Mouse (Mus musculus): ENCODE measurements at regions not wholly inside any gene's neighbourhood (a gene's known extent, or its start where the extent isn't known, plus 50 kb on each side); places are given as distances from the start of the nearest gene placed in this dataset.

DNA sequence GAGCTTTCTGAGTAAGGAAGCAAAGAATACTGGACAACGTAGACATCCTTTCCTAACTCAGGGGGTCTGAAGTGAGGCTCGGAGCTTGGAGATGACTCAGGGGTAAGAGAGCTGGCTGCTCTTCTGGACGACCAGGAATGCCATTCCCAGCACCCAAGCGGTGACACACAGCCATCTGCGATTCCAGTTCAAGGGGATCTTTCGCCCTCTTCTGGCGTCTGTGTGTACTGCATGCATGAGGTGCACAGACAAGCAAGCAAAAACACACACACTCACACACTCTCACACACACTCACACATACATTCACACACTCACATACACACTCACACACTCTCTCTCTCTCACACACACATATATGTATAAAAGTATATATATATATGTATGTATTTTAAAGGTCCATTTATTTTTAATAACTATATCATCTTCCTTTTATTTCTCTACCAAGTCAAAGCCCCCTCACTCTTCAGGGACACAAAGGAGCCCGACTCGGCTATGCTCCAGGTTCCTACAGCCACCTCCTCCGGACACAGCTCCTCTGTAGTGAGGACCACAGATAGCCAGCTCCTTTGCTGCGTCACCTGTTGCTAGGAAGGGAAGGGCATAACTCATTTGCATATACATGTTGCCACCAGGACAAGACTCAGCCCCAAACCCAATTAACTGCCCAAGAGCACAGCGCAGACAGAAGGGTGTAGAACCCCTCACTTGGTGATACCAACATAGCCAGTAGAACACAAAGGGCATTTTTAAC lies 91.9 kb upstream of the Smad3 start:
- H3K4me1 ChIP-seq (replicated peaks), result no peaks in the 10 kb centered on the region
- H3K4me3 ChIP-seq (replicated peaks), result no peak overlapping the region
- no peaks in the 10 kb centered on the region for H3K27me3 ChIP-seq
- WGBS (ENCODE audit: insufficient replicate concordance), result 60% methylated on average over 12 of the region's 12 CpGs
- H3K36me3 ChIP-seq (replicated peaks), result no peaks in the 10 kb centered on the region
- no peak for ATAC-seq (ENCODE audit: insufficient read depth)
- no peak overlapping the region for H3K27ac ChIP-seq (replicated peaks)
- no peak overlapping the region for H3K9ac ChIP-seq
- no peak overlapping the region for H3K4me2 ChIP-seq
- H3K9me3 ChIP-seq (replicated peaks), result no peaks in the 10 kb centered on the region

GRCm38 (mm10) chr9:63843883-63844485 lies 86.2 kb upstream of the Smad3 start:
- ATAC-seq (ENCODE audit: insufficient read depth), result no peak
- H3K27me3 ChIP-seq, result no peaks in the 10 kb centered on the region
- H3K27ac ChIP-seq (replicated peaks), result no peak overlapping the region
- H3K4me1 ChIP-seq (replicated peaks), result no peaks in the 10 kb centered on the region
- 23% methylated on average over 10 of the region's 10 CpGs for WGBS (ENCODE audit: insufficient replicate concordance)
- no peaks in the 10 kb centered on the region for H3K9me3 ChIP-seq (replicated peaks)
- no peaks in the 10 kb centered on the region for H3K36me3 ChIP-seq (replicated peaks)
- H3K4me2 ChIP-seq, result no peak overlapping the region
- no peak overlapping the region for H3K4me3 ChIP-seq (replicated peaks)
- H3K9ac ChIP-seq, result no peak overlapping the region

- Histone ChIP-seq H3K9ac (no peak overlapping the region), H3K4me3 (replicated peaks) (no peak overlapping the region), H3K27me3 (no peaks in the 10 kb centered on the region), H3K27ac (replicated peaks) (no peak overlapping the region), H3K4me2 (no peak overlapping the region), H3K4me1 (replicated peaks) (no peaks in the 10 kb centered on the region), H3K36me3 (replicated peaks) (no peaks in the 10 kb centered on the region), H3K9me3 (replicated peaks) (no peaks in the 10 kb centered on the region)
- no peak for ATAC-seq (ENCODE audit: insufficient read depth)
- WGBS (ENCODE audit: insufficient replicate concordance), result 29% methylated on average over 2 of the region's 2 CpGs
These were observed 85.6 kb upstream of the Smad3 start for GRCm38 (mm10) chr9:63843431-63843830.

- no peaks in the 10 kb centered on the region for H3K36me3 ChIP-seq (replicated peaks)
- 0 out of 2 replicates have a peak, but pooled peaks cover 3% of the 10 kb centered on the region for H3K27me3 ChIP-seq
- no peaks in the 10 kb centered on the region for H3K4me1 ChIP-seq (replicated peaks)
- H3K9me3 ChIP-seq (replicated peaks), result no peaks in the 10 kb centered on the region
- H3K9ac ChIP-seq, result no peak overlapping the region
- H3K4me3 ChIP-seq (replicated peaks), result no peak overlapping the region
- ATAC-seq (ENCODE audit: insufficient read depth), result no peak
- H3K4me2 ChIP-seq, result no peak overlapping the region
- 67% methylated on average over 14 of the region's 14 CpGs for WGBS (ENCODE audit: insufficient replicate concordance)
- no peak overlapping the region for H3K27ac ChIP-seq (replicated peaks)
These were observed 83.3 kb upstream of the Smad3 start for GRCm38 (mm10) chr9:63841102-63841501.

DNA sequence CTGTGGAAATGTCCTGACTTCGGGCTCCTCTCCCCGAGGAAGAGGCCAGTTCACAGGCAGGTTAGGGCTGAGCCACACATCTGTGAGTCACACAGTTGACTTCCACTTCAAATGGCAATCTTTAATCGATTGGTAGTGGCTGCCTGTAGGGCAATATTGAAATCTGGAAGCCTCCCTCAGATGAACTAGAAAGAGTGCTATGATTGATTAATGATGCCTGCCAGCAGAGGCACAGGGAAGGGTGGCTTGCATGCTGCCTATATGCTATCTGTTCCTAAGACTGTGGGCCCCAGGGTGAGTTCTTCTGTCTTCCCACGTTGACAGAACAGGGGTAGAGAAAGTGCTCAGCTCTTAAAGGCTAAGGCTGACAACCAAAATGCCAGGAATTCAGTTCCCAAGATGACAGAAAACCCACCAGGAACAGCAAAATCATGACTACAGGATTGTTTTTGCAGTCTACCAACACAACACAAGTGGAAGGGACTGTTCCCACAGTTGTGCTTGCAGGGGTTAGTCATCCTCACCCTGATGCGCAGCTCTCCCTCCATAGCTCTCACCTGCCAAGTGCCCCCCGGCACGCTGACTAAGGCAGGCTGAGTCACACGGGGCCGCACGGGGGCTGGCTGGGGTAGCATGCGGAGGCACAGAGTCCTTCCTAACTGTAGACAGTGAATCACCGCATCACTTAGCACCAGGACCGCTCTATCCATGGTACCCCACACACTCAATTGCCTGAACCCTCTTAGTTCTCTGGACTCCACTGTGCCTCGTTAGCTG lies 81.4 kb upstream of the Smad3 start:
- Histone ChIP-seq H3K4me2 (no peak overlapping the region), H3K27ac (replicated peaks) (no peak overlapping the region), H3K4me1 (replicated peaks) (no peaks in the 10 kb centered on the region), H3K27me3 (0 out of 2 replicates have a peak, but pooled peaks cover 3% of the 10 kb centered on the region), H3K4me3 (replicated peaks) (no peak overlapping the region), H3K9me3 (replicated peaks) (no peaks in the 10 kb centered on the region), H3K36me3 (replicated peaks) (no peaks in the 10 kb centered on the region), H3K9ac (no peak overlapping the region)
- ATAC-seq (ENCODE audit: insufficient read depth), result no peak
- whole genome bisulfite sequencing (ENCODE audit: insufficient replicate concordance), result 72% methylated on average over 14 of the region's 14 CpGs

DNA sequence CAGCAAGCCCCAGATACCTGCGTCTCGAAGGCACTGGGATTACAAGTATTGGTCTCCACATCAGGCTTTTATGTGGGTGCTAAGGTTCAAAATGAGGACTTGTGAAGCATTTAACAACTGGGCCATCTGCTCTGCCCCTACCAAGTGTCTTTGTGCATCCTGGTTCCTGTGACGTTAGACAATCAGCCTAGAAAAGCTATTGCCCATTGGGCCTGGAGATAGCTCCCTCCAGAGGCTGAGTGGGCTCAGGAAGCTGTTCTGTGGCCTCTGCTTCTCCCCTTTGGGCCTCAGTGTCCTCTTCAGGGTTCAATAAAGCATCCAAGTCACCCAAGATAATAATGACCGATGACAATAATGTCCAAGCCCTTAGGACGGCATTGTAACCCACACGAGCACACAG lies 79.8 kb upstream of the Smad3 start:
- H3K4me3 ChIP-seq (replicated peaks), result no peak overlapping the region
- no peaks in the 10 kb centered on the region for H3K9me3 ChIP-seq (replicated peaks)
- ATAC-seq (ENCODE audit: insufficient read depth), result no peak
- 0 out of 2 replicates have a peak, but pooled peaks cover 3% of the 10 kb centered on the region for H3K27me3 ChIP-seq
- no peaks in the 10 kb centered on the region for H3K4me1 ChIP-seq (replicated peaks)
- H3K27ac ChIP-seq (replicated peaks), result no peak overlapping the region
- H3K4me2 ChIP-seq, result no peak overlapping the region
- H3K36me3 ChIP-seq (replicated peaks), result no peaks in the 10 kb centered on the region
- 65% methylated on average over 6 of the region's 6 CpGs for WGBS (ENCODE audit: insufficient replicate concordance)
- H3K9ac ChIP-seq, result no peak overlapping the region

- no peak overlapping the region for H3K9ac ChIP-seq
- H3K4me2 ChIP-seq, result no peak overlapping the region
- 44% methylated on average over 5 of the region's 5 CpGs for WGBS (ENCODE audit: insufficient replicate concordance)
- no peaks in the 10 kb centered on the region for H3K9me3 ChIP-seq (replicated peaks)
- H3K4me1 ChIP-seq (replicated peaks), result no peaks in the 10 kb centered on the region
- no peak for ATAC-seq (ENCODE audit: insufficient read depth)
- no peaks in the 10 kb centered on the region for H3K36me3 ChIP-seq (replicated peaks)
- H3K27ac ChIP-seq (replicated peaks), result no peak overlapping the region
- 0 out of 2 replicates have a peak, but pooled peaks cover 3% of the 10 kb centered on the region for H3K27me3 ChIP-seq
- H3K4me3 ChIP-seq (replicated peaks), result no peak overlapping the region
These were observed 78.9 kb upstream of the Smad3 start for GRCm38 (mm10) chr9:63836565-63837284.

DNA sequence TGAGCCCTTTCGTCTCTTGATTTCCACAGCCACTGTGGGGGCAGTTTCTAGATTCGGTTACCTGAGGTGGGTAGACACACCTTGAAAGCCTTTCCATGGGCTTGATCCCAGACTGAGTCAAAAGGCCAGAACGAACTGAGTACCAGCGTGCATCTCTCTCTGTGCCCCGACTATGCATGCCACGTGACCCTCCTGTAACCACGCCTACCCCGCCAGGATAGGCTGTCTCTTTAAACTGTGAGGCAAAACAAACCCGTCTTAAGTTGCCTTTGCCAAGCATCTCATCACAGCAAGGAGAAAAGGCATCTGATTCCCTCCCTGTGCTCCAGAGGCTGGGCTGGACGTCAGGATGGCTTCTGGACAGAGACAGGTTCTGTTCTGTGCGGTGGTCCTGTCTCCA lies 78.2 kb upstream of the Smad3 start:
- no peak for ATAC-seq (ENCODE audit: insufficient read depth)
- 55% methylated on average over 11 of the region's 11 CpGs for WGBS (ENCODE audit: insufficient replicate concordance)
- Histone ChIP-seq H3K27ac (replicated peaks) (no peak overlapping the region), H3K27me3 (0 out of 2 replicates have a peak, but pooled peaks cover 3% of the 10 kb centered on the region), H3K36me3 (replicated peaks) (no peaks in the 10 kb centered on the region), H3K4me1 (replicated peaks) (no peaks in the 10 kb centered on the region), H3K9ac (no peak overlapping the region), H3K9me3 (replicated peaks) (no peaks in the 10 kb centered on the region), H3K4me3 (replicated peaks) (no peak overlapping the region), H3K4me2 (no peak overlapping the region)

DNA sequence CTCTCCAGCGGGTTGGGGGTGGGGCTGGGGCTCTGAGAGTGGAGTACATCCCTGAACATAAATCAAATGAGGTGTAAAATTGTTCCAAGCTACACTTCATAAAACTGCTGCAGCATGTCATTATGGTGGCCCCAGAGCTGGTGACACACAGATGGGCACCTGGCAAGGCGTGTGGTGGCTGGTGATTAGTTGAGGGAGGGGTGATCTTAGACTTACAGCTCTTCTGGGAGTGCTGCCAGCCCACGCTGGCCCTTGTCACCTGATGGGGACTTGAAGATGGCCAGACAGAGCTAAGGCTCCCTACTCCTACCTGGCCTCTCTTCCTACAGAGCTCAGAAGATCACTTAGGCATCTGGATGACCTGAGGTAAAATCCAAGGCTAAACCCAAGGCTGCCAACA lies 76.6 kb upstream of the Smad3 start:
- no peak for ATAC-seq (ENCODE audit: insufficient read depth)
- 47% methylated on average over 3 of the region's 3 CpGs for WGBS (ENCODE audit: insufficient replicate concordance)
- Histone ChIP-seq H3K4me3 (replicated peaks) (no peak overlapping the region), H3K9ac (no peak overlapping the region), H3K9me3 (replicated peaks) (no peaks in the 10 kb centered on the region), H3K27ac (replicated peaks) (no peak overlapping the region), H3K36me3 (replicated peaks) (no peaks in the 10 kb centered on the region), H3K4me2 (no peak overlapping the region), H3K27me3 (0 out of 2 replicates have a peak, but pooled peaks cover 3% of the 10 kb centered on the region), H3K4me1 (replicated peaks) (no peaks in the 10 kb centered on the region)

DNA sequence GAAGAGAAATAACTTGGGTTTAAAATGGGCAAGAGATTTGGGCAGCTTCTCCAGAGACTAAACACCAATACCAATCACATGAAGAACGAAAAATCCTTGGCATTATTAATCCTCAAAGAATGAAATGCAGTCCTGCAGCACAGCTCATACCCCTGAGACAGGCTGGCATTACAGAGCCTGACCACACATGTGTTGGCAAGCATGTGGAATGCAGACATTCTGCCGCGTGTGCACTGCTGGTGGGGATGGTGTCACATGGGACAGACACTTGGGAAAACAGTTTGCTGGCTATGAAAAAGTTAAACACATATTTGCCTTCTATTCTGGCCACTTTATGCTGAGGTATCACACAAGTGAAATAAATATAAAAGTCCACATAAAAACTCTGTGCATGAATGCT lies 60.4 kb upstream of the Smad3 start:
- Histone ChIP-seq H3K9me3 (replicated peaks) (no peaks in the 10 kb centered on the region), H3K27me3 (peaks cover 4% of the 10 kb centered on the region; the same call in 1 of the 2 replicates)
- 58% methylated on average over 3 of the region's 3 CpGs for WGBS (ENCODE audit: insufficient replicate concordance)

DNA sequence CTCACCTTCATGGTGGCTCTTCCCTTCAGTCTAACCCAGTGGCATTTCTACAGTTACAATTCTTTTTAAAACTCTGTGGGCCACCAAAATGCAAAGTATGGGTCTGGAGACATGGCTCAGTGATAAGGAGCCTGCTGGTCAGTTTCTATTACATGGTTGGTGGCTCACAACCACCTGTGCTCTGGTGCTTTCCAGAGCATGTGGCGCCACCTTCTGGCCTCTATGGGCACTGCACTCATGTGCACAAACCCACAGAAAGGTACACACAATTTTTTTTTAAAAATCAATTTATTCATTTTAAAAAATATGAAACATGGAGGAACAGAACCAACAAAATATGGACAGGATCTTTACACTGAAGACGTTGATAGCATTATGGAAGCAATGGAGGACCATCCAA lies 58.7 kb upstream of the Smad3 start:
- Histone ChIP-seq H3K4me3 (replicated peaks) (no peak overlapping the region), H3K27me3 (no peaks in the 10 kb centered on the region), H3K9ac (no peak overlapping the region), H3K9me3 (replicated peaks) (no peaks in the 10 kb centered on the region), H3K4me1 (replicated peaks) (no peaks in the 10 kb centered on the region), H3K4me2 (no peak overlapping the region), H3K36me3 (replicated peaks) (no peaks in the 10 kb centered on the region), H3K27ac (replicated peaks) (no peak overlapping the region)
- ATAC-seq (ENCODE audit: insufficient read depth), result no peak
- WGBS (ENCODE audit: insufficient replicate concordance), result 51% methylated on average over 2 of the region's 2 CpGs

More for the DNA sequence above, 60.4 kb upstream of the Smad3 start:
- no peaks in the 10 kb centered on the region for H3K36me3 ChIP-seq (replicated peaks)
- H3K4me2 ChIP-seq, result no peak overlapping the region
- H3K4me1 ChIP-seq (replicated peaks), result no peaks in the 10 kb centered on the region
- no peak overlapping the region for H3K4me3 ChIP-seq (replicated peaks)
- no peak overlapping the region for H3K9ac ChIP-seq
- ATAC-seq (ENCODE audit: insufficient read depth), result no peak
- H3K27ac ChIP-seq (replicated peaks), result no peak overlapping the region

Data from liver, embryonic 15.5 days (tissue).